Mouse (Mus musculus) liver, adult 2 months (tissue): ENCODE results near the gene Scd4.

Experiments used
- CTCF ChIP-seq: fragments of 200-500 bp; IDR thresholded peaks from 2 replicates; pipeline ENCODE4 v1.5.1; 2011; ENCODE audit warnings: low read depth, low read length, control low read depth
- POLR2A ChIP-seq: fragments of 200-500 bp; IDR thresholded peaks from 2 replicates; pipeline ENCODE4 v1.6.1; 2011; ENCODE audit warnings: low read length, control low read depth; ENCODE audit not compliant: insufficient read depth; ENCODE audit errors: extremely low read depth

DNA sequence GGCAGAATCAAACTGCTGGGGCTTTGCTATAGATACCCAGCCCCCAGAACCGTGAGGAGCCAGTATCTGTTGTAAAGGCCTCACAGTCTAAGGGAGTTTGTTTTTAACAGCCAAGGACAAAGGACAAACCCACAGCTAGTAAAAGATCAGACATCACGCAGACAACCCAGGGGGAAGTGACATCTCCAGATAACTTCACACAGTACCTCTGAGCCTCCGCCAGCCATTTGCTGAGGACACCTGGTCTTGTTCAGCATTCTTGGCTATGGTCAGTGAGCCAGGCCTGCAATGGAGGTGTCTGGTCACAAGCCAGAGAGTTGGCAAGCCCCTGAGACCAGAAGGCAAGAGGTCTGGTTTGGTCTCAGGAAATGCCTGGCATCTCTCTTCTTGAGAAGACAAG lies 40.4 kb upstream of the Scd4 start:
- no peak for TF ChIP-seq CTCF
- no peak for TF ChIP-seq POLR2A
